Mouse (Mus musculus) bone marrow macrophage, adult 2 months (primary cell): Measurements from ENCODE around the gene Gm20388.

Experiments used
- CTCF ChIP-seq: IDR thresholded peaks from 2 replicates; pipeline ENCODE4 v1.5.1; 2012; ENCODE audit warnings: low read depth, mild to moderate bottlenecking, low read length, moderate library complexity
- POLR2A ChIP-seq: IDR thresholded peaks from 2 replicates; pipeline ENCODE4 v1.6.1; 2012; ENCODE audit warnings: mild to moderate bottlenecking, low read depth, low read length, borderline replicate concordance

DNA sequence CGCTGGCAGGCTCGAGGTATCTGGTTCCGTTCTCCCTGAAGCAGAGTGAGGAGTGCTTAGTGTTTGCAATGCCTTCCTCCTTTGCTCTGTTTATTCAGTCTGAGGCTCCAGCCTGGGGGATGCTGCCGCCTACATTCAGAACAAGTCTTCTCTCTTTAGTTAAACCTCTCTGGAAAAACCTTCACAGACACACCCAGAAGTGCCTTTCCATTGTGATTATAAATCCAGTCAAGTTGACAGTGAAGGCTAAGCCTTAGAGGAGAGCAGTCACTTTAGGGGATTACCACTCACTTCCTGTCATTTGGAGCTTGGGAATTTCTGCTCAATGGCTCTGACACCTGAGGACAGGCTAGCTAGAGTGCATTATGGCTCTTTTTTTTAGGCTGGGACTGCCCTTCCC is 3777.2 kb downstream of the Gm20388 start:
- TF ChIP-seq POLR2A (no peak), CTCF (no peak)
